Mouse (Mus musculus): Measurements from ENCODE around the gene Drp2. TPM values are rescaled to one million over a fixed set of nuclear protein-coding genes. Genes with fewer than 3 reads are reported as not detected.
A peak's percentile ranks its signal among the peaks of the same experiment; 100 is the strongest.

Drp2 gene
- polyA plus RNA-seq, 1 experiment from 2014 or later = 8.4 TPM

GRCm38 (mm10) chrX:134404584-134404955, 219 bp downstream of the Drp2 start:
- no peak for DNase-seq (ENCODE audit: low spot score)
- H3K4me2 ChIP-seq (replicated peaks; ENCODE audit: low read depth, low read length) = peak overlapping the region; percentile 44
- 28% methylated on average over 12 of the region's 14 CpGs for WGBS
- peak; percentile 75 for ATAC-seq (ENCODE audit: low FRiP score)
- no peaks in the 10 kb centered on the region; the same call in 1 of the 2 replicates for H3K27me3 ChIP-seq (ENCODE audit: control insufficient read depth, insufficient read depth, low read length)
- H3K9me3 ChIP-seq (ENCODE audit: control insufficient read depth, low read length) = no peaks in the 10 kb centered on the region
- H3K9ac ChIP-seq (ENCODE audit: low read depth, low read length) = peak overlapping the region; percentile 42; the same call in 1 of the 2 replicates
- no peaks in the 10 kb centered on the region for H3K36me3 ChIP-seq (ENCODE audit: control insufficient read depth, insufficient read depth, low read length)
- 0 out of 2 replicates have a peak overlapping the region, but pooled peaks have one; percentile 30 for H3K27ac ChIP-seq (ENCODE audit: low read depth, low read length)
- H3K4me3 ChIP-seq (ENCODE audit: low read depth, low read length) = peak overlapping the region; percentile 31
- no peaks in the 10 kb centered on the region for H3K4me1 ChIP-seq (replicated peaks; ENCODE audit: control insufficient read depth, insufficient read depth, low read length)

DNA sequence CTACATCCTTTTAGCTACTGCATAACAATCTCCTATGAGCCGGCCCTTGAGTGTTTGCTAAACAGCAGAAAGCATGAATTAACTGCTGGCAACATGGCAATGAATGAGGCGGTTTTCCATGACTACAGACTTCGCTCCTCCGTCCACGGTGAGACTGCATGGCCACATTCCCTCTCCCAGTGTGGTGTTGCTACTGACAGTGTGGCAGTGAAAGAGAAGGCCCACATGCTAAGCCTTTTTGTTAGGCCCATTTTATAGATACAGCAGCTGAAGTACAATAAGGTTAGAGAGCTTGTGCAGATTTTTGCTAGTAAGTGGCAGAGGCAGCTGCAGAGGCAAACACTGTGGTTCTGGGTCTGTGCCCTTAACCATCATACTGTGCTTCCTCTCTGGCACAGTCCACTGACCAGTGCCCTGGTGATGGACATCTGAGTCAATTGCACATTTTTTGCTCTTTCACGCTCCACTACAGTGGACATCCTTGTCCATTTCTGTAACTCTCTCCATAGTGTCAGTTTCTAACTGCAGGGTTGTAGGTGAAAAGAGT, 5.1 kb downstream of the Drp2 start:
- Histone ChIP-seq H3K9ac (ENCODE audit: low read depth, low read length) (no peak overlapping the region), H3K4me1 (replicated peaks; ENCODE audit: control insufficient read depth, insufficient read depth, low read length) (no peaks in the 10 kb centered on the region), H3K27ac (ENCODE audit: low read depth, low read length) (no peak overlapping the region), H3K27me3 (ENCODE audit: control insufficient read depth, insufficient read depth, low read length) (no peaks in the 10 kb centered on the region; the same call in 1 of the 2 replicates), H3K9me3 (ENCODE audit: control insufficient read depth, low read length) (no peaks in the 10 kb centered on the region), H3K4me2 (replicated peaks; ENCODE audit: low read depth, low read length) (no peak overlapping the region), H3K4me3 (ENCODE audit: low read depth, low read length) (no peak overlapping the region), H3K36me3 (ENCODE audit: control insufficient read depth, insufficient read depth, low read length) (no peaks in the 10 kb centered on the region)
- 87% methylated on average over 6 of the region's 6 CpGs for WGBS
- DNase-seq (ENCODE audit: low spot score) = no peak
- no peak for ATAC-seq (ENCODE audit: low FRiP score)

GRCm38 (mm10) chrX:134412096-134412495, 7.7 kb downstream of the Drp2 start:
- Histone ChIP-seq H3K9ac (ENCODE audit: low read depth, low read length) (no peak overlapping the region), H3K27me3 (ENCODE audit: control insufficient read depth, insufficient read depth, low read length) (no peaks in the 10 kb centered on the region; the same call in 1 of the 2 replicates), H3K4me3 (ENCODE audit: low read depth, low read length) (no peak overlapping the region), H3K4me2 (replicated peaks; ENCODE audit: low read depth, low read length) (no peak overlapping the region), H3K9me3 (ENCODE audit: control insufficient read depth, low read length) (no peaks in the 10 kb centered on the region), H3K4me1 (replicated peaks; ENCODE audit: control insufficient read depth, insufficient read depth, low read length) (no peaks in the 10 kb centered on the region), H3K27ac (ENCODE audit: low read depth, low read length) (no peak overlapping the region), H3K36me3 (ENCODE audit: control insufficient read depth, insufficient read depth, low read length) (no peaks in the 10 kb centered on the region)
- no peak for DNase-seq (ENCODE audit: low spot score)
- 95% methylated on average over 1 of the region's 1 CpGs for WGBS
- ATAC-seq (ENCODE audit: low FRiP score) = no peak

DNA sequence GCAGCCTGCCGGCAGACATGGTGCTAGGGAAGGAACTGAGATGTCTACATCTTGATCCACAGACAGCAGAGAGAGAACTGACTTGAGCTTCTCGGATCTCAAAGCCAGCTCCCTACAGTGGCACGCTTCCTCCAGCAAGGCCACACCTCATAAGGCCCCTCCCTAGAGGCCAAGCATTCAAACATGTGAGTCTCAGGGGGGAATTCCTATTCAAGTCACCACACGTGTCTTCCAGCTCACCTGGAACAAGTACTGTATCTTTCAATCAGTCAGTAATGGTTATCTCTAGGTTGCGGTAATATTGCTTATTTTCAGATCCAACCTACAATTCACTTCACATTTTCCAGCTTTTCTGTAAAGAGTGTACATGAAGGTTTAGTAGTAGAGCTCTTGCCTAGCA, 15.7 kb downstream of the Drp2 start:
- no peak for ATAC-seq (ENCODE audit: low FRiP score)
- Histone ChIP-seq H3K4me3 (ENCODE audit: low read depth, low read length) (no peak overlapping the region), H3K4me1 (replicated peaks; ENCODE audit: control insufficient read depth, insufficient read depth, low read length) (no peaks in the 10 kb centered on the region), H3K27me3 (ENCODE audit: control insufficient read depth, insufficient read depth, low read length) (no peaks in the 10 kb centered on the region), H3K4me2 (replicated peaks; ENCODE audit: low read depth, low read length) (no peak overlapping the region), H3K36me3 (ENCODE audit: control insufficient read depth, insufficient read depth, low read length) (no peaks in the 10 kb centered on the region), H3K9ac (ENCODE audit: low read depth, low read length) (no peak overlapping the region), H3K9me3 (ENCODE audit: control insufficient read depth, low read length) (no peaks in the 10 kb centered on the region), H3K27ac (ENCODE audit: low read depth, low read length) (no peak overlapping the region)
- DNase-seq (ENCODE audit: low spot score) = no peak
- WGBS = 96% methylated on average over 5 of the region's 5 CpGs

DNA sequence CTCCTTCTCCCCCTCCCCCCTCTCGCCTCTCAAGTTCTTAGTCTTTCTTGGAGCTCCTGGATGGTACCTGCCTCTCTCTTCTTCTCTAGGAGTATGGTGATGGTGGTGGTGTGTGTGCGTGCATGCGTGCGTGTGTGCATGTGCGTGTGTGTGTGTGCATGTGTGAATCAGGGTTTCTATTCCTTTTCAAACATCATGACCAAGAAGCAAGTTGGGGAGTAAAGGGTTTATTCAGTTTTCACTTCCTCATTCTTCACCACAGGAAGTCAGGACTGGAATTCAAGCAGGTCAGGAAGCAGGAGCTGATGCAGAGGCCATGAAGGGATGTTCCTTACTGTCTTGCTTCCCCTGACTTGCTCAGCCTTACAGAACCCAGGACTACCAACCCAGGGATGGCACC, 19.9 kb downstream of the Drp2 start:
- Histone ChIP-seq H3K36me3 (ENCODE audit: control insufficient read depth, insufficient read depth, low read length) (no peaks in the 10 kb centered on the region), H3K4me2 (replicated peaks; ENCODE audit: low read depth, low read length) (no peak overlapping the region), H3K4me1 (replicated peaks; ENCODE audit: control insufficient read depth, insufficient read depth, low read length) (no peaks in the 10 kb centered on the region), H3K27me3 (ENCODE audit: control insufficient read depth, insufficient read depth, low read length) (no peaks in the 10 kb centered on the region), H3K9me3 (ENCODE audit: control insufficient read depth, low read length) (no peaks in the 10 kb centered on the region), H3K9ac (ENCODE audit: low read depth, low read length) (no peak overlapping the region), H3K27ac (ENCODE audit: low read depth, low read length) (no peak overlapping the region), H3K4me3 (ENCODE audit: low read depth, low read length) (no peak overlapping the region)
- DNase-seq (ENCODE audit: low spot score) (no peak), ATAC-seq (ENCODE audit: low FRiP score) (no peak)
- WGBS = 94% methylated on average over 5 of the region's 5 CpGs

GRCm38 (mm10) chrX:134425798-134426197, 21.4 kb downstream of the Drp2 start:
- H3K27ac ChIP-seq (ENCODE audit: low read depth, low read length) = no peak overlapping the region
- H3K9ac ChIP-seq (ENCODE audit: low read depth, low read length) = no peak overlapping the region
- no peaks in the 10 kb centered on the region for H3K27me3 ChIP-seq (ENCODE audit: control insufficient read depth, insufficient read depth, low read length)
- no peak overlapping the region for H3K4me2 ChIP-seq (replicated peaks; ENCODE audit: low read depth, low read length)
- no peaks in the 10 kb centered on the region for H3K4me1 ChIP-seq (replicated peaks; ENCODE audit: control insufficient read depth, insufficient read depth, low read length)
- no peaks in the 10 kb centered on the region for H3K9me3 ChIP-seq (ENCODE audit: control insufficient read depth, low read length)
- DNase-seq (ENCODE audit: low spot score) (no peak), ATAC-seq (ENCODE audit: low FRiP score) (no peak)
- WGBS = 77% methylated on average over 10 of the region's 10 CpGs
- no peak overlapping the region for H3K4me3 ChIP-seq (ENCODE audit: low read depth, low read length)
- H3K36me3 ChIP-seq (ENCODE audit: control insufficient read depth, insufficient read depth, low read length) = no peaks in the 10 kb centered on the region

GRCm38 (mm10) chrX:134426819-134427218, 22.5 kb downstream of the Drp2 start:
- Histone ChIP-seq H3K4me2 (replicated peaks; ENCODE audit: low read depth, low read length) (no peak overlapping the region), H3K4me1 (replicated peaks; ENCODE audit: control insufficient read depth, insufficient read depth, low read length) (no peaks in the 10 kb centered on the region), H3K4me3 (ENCODE audit: low read depth, low read length) (no peak overlapping the region), H3K36me3 (ENCODE audit: control insufficient read depth, insufficient read depth, low read length) (no peaks in the 10 kb centered on the region), H3K27ac (ENCODE audit: low read depth, low read length) (no peak overlapping the region), H3K9ac (ENCODE audit: low read depth, low read length) (no peak overlapping the region), H3K27me3 (ENCODE audit: control insufficient read depth, insufficient read depth, low read length) (no peaks in the 10 kb centered on the region), H3K9me3 (ENCODE audit: control insufficient read depth, low read length) (no peaks in the 10 kb centered on the region)
- ATAC-seq (ENCODE audit: low FRiP score) = no peak
- no peak for DNase-seq (ENCODE audit: low spot score)
- WGBS = 58% methylated on average over 6 of the region's 6 CpGs

DNA sequence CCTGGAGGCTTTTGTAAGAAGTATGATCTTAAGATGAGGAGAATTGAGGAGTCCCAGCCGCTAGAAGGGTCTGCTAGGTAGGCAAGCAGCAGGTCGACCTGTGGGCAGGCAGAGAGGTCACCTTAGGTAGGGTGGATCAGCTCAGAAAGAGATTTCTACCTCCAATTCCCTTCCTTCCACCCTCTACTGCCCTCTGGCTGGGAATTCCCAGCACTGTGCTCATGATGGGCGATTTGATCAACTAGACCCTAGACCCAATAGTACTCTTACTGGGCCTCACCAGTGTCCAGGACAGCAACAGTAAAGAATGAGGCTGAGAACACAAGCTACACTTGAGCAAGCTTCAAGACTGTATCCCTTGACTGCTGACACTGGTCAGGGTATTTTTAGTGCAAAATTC, 23.0 kb downstream of the Drp2 start:
- Histone ChIP-seq H3K27me3 (ENCODE audit: control insufficient read depth, insufficient read depth, low read length) (no peaks in the 10 kb centered on the region), H3K9ac (ENCODE audit: low read depth, low read length) (no peak overlapping the region), H3K9me3 (ENCODE audit: control insufficient read depth, low read length) (no peaks in the 10 kb centered on the region), H3K4me3 (ENCODE audit: low read depth, low read length) (no peak overlapping the region), H3K27ac (ENCODE audit: low read depth, low read length) (no peak overlapping the region), H3K4me1 (replicated peaks; ENCODE audit: control insufficient read depth, insufficient read depth, low read length) (no peaks in the 10 kb centered on the region), H3K36me3 (ENCODE audit: control insufficient read depth, insufficient read depth, low read length) (no peaks in the 10 kb centered on the region), H3K4me2 (replicated peaks; ENCODE audit: low read depth, low read length) (no peak overlapping the region)
- ATAC-seq (ENCODE audit: low FRiP score) (no peak), DNase-seq (ENCODE audit: low spot score) (no peak)
- 63% methylated on average over 3 of the region's 3 CpGs for WGBS

- WGBS = 77% methylated on average over 22 of the region's 67 CpGs
- Histone ChIP-seq H3K4me2 (replicated peaks; ENCODE audit: low read depth, low read length) (no peak overlapping the region), H3K36me3 (ENCODE audit: control insufficient read depth, insufficient read depth, low read length) (no peaks in the 10 kb centered on the region), H3K27ac (ENCODE audit: low read depth, low read length) (no peak overlapping the region), H3K4me1 (replicated peaks; ENCODE audit: control insufficient read depth, insufficient read depth, low read length) (no peaks in the 10 kb centered on the region), H3K4me3 (ENCODE audit: low read depth, low read length) (no peak overlapping the region), H3K9ac (ENCODE audit: low read depth, low read length) (no peak overlapping the region), H3K27me3 (ENCODE audit: control insufficient read depth, insufficient read depth, low read length) (no peaks in the 10 kb centered on the region), H3K9me3 (ENCODE audit: control insufficient read depth, low read length) (no peaks in the 10 kb centered on the region)
- ATAC-seq (ENCODE audit: low FRiP score) (peak; percentile 35; the same call in 1 of the 2 replicates), DNase-seq (ENCODE audit: low spot score) (peak; percentile 10)
These were observed 70.8 kb downstream of the Drp2 start for GRCm38 (mm10) chrX:134474988-134475710.
